Mouse (Mus musculus): ENCODE data around the gene Gm17409. TPM values are rescaled to one million over a fixed set of nuclear protein-coding genes. Genes with fewer than 3 reads are reported as not detected.

The Gm17409 gene
- not detected in 2 replicates for polyA plus RNA-seq (2016; fragmentation: Nextera tagmentation; extraction: Ambion mirVana)

DNA sequence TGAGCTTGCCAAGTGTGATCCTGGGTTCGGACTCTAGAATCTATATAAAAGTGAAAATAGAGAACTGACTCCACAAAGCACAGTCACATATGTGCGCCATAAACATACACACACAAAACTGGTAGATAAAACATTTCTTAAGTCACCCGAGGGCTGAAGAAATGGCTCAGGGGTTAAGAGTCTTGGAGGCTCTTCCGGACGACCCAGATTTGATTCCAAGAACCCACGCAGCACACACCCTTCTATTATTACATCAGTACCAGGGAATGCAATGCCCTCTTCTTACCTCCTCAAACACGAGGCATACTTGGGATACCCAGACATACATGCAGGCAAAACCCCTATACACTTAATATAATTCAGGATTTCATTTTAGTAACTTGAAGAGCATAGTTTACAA, at the start of gene Gm17409:
Gene Gm17409 (plus strand): TSS at position 301 of the 400 bp plus-strand sequence.
- no peak within 1 kb of the TSS for H3K27ac ChIP-seq (replicated peaks)
- no peak for DNase-seq (ENCODE audit: low spot score)
- H3K9me3 ChIP-seq (replicated peaks) = peaks cover 6% of the 10 kb centered on the region; the same call in 1 of the 2 replicates
- H3K27me3 ChIP-seq (ENCODE audit: low read depth, poor library complexity, severe bottlenecking) = no peaks in the 10 kb centered on the region
- no peaks in the 10 kb centered on the region for H3K4me1 ChIP-seq
- H3K4me3 ChIP-seq = no peak within 1 kb of the TSS
- WGBS = 96% methylated on average over 7 of the region's 7 CpGs
- H3K36me3 ChIP-seq = peaks cover 65% of the 10 kb centered on the region

- H3K9me3 ChIP-seq (replicated peaks) = no peaks in the 10 kb centered on the region
- no peak for DNase-seq (ENCODE audit: low spot score)
- H3K4me1 ChIP-seq = no peaks in the 10 kb centered on the region
- no peak overlapping the region for H3K27ac ChIP-seq (replicated peaks)
- H3K36me3 ChIP-seq = no peaks in the 10 kb centered on the region
- no peak overlapping the region for H3K4me3 ChIP-seq
- 88% methylated on average over 5 of the region's 5 CpGs for WGBS
- H3K27me3 ChIP-seq (ENCODE audit: low read depth, poor library complexity, severe bottlenecking) = no peaks in the 10 kb centered on the region
Observed at GRCm38 (mm10) chr2:58423319-58423718, 46.6 kb upstream of the Gm17409 start.

GRCm38 (mm10) chr2:58425436-58426004, 44.4 kb upstream of the Gm17409 start:
- H3K9me3 ChIP-seq (replicated peaks) = no peaks in the 10 kb centered on the region
- no peaks in the 10 kb centered on the region for H3K27me3 ChIP-seq (ENCODE audit: low read depth, poor library complexity, severe bottlenecking)
- no peak for DNase-seq (ENCODE audit: low spot score)
- H3K4me1 ChIP-seq = no peaks in the 10 kb centered on the region
- no peaks in the 10 kb centered on the region for H3K36me3 ChIP-seq
- no peak overlapping the region for H3K4me3 ChIP-seq
- H3K27ac ChIP-seq (replicated peaks) = no peak overlapping the region
- WGBS = 95% methylated on average over 13 of the region's 13 CpGs

- no peaks in the 10 kb centered on the region for H3K36me3 ChIP-seq
- 95% methylated on average over 7 of the region's 7 CpGs for WGBS
- no peak overlapping the region for H3K4me3 ChIP-seq
- H3K27ac ChIP-seq (replicated peaks) = no peak overlapping the region
- no peaks in the 10 kb centered on the region for H3K4me1 ChIP-seq
- H3K9me3 ChIP-seq (replicated peaks) = no peaks in the 10 kb centered on the region
- no peak for DNase-seq (ENCODE audit: low spot score)
- no peaks in the 10 kb centered on the region for H3K27me3 ChIP-seq (ENCODE audit: low read depth, poor library complexity, severe bottlenecking)
Observed at GRCm38 (mm10) chr2:58432211-58432610, 37.7 kb upstream of the Gm17409 start.

- Histone ChIP-seq H3K27ac (replicated peaks) (no peak overlapping the region), H3K4me3 (no peak overlapping the region), H3K9me3 (replicated peaks) (no peaks in the 10 kb centered on the region), H3K27me3 (ENCODE audit: low read depth, poor library complexity, severe bottlenecking) (no peaks in the 10 kb centered on the region), H3K36me3 (no peaks in the 10 kb centered on the region), H3K4me1 (no peaks in the 10 kb centered on the region)
- WGBS = 86% methylated on average over 2 of the region's 2 CpGs
- DNase-seq (ENCODE audit: low spot score) = no peak
Observed at GRCm38 (mm10) chr2:58433317-58433716, 36.6 kb upstream of the Gm17409 start.

DNA sequence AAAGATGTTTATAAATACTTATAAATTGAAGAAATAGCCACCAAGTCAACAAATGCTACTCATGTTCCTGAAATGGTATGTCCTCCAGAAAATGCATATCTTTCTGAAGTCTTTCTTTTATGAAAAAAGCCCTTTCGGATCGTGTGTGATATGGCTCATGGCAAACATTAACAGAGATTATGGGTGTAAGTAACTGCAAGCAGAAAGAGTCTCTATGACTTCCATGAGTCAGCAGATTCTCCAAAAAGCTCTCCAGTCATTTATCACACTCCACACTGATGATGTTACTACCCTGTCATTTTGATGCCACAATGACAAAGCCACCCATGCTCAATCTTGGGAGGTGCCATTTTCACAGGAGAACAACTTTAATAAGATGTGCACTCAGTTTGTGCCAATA, 35.5 kb upstream of the Gm17409 start:
- Histone ChIP-seq H3K27ac (replicated peaks) (no peak overlapping the region), H3K4me1 (no peaks in the 10 kb centered on the region), H3K9me3 (replicated peaks) (no peaks in the 10 kb centered on the region), H3K4me3 (no peak overlapping the region), H3K27me3 (ENCODE audit: low read depth, poor library complexity, severe bottlenecking) (no peaks in the 10 kb centered on the region), H3K36me3 (peaks cover 4% of the 10 kb centered on the region; the same call in 1 of the 2 replicates)
- DNase-seq (ENCODE audit: low spot score) = no peak
- WGBS = 88% methylated on average over 2 of the region's 2 CpGs

DNA sequence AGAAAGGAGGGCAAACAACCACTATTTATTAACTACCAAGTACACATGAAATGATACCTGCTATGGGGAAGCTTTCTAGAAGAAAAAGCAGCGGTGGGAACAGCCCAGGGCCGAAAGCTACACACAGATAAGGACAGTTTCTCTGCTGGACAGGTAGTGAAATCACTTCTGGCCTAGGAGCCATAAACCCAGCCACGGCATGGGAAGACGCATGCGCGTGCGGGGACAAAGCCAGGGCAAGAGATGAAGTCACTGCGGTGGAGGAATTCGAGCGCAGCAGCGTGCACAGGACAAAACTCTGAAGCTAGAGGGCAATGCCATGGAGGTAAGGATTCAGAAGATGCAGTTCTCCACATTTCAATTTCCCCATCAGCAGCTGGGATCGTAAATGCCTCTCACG, 34.4 kb upstream of the Gm17409 start:
- WGBS = 95% methylated on average over 13 of the region's 13 CpGs
- no peaks in the 10 kb centered on the region for H3K27me3 ChIP-seq (ENCODE audit: low read depth, poor library complexity, severe bottlenecking)
- H3K4me3 ChIP-seq = no peak overlapping the region
- H3K9me3 ChIP-seq (replicated peaks) = no peaks in the 10 kb centered on the region
- H3K4me1 ChIP-seq = no peaks in the 10 kb centered on the region
- H3K27ac ChIP-seq (replicated peaks) = no peak overlapping the region
- H3K36me3 ChIP-seq = peaks cover 4% of the 10 kb centered on the region; the same call in 1 of the 2 replicates
- no peak for DNase-seq (ENCODE audit: low spot score)

DNA sequence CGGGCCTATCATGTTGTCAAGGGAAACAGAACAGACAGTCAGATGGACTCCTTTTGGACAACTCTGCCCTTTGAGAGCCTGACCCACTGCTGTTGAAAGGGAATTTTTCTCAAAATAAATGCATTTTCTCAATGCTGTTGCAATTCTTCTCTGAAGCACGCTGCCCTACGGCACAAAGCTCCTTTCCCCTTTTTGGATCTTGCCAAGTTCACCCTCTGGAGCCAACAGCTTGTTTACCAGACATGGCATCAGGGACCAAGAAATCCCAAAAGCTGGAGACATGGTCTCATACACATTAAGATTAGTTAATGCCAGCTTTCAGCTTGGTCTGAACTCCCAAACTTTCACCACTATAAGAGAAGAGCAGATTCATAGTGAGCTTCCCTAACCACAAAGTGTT, 33.0 kb upstream of the Gm17409 start:
- no peak overlapping the region for H3K27ac ChIP-seq (replicated peaks)
- no peaks in the 10 kb centered on the region for H3K9me3 ChIP-seq (replicated peaks)
- no peaks in the 10 kb centered on the region for H3K27me3 ChIP-seq (ENCODE audit: low read depth, poor library complexity, severe bottlenecking)
- no peaks in the 10 kb centered on the region for H3K4me1 ChIP-seq
- no peak for DNase-seq (ENCODE audit: low spot score)
- H3K4me3 ChIP-seq = no peak overlapping the region
- peaks cover 4% of the 10 kb centered on the region; the same call in 1 of the 2 replicates for H3K36me3 ChIP-seq
- 89% methylated on average over 3 of the region's 3 CpGs for WGBS

- Histone ChIP-seq H3K4me3 (no peak overlapping the region), H3K27ac (replicated peaks) (no peak overlapping the region), H3K4me1 (no peaks in the 10 kb centered on the region), H3K36me3 (peaks cover 35% of the 10 kb centered on the region), H3K9me3 (replicated peaks) (no peaks in the 10 kb centered on the region), H3K27me3 (ENCODE audit: low read depth, poor library complexity, severe bottlenecking) (no peaks in the 10 kb centered on the region)
- no peak for DNase-seq (ENCODE audit: low spot score)
- 80% methylated on average over 4 of the region's 4 CpGs for WGBS
Observed at GRCm38 (mm10) chr2:58443163-58443562, 26.8 kb upstream of the Gm17409 start.

GRCm38 (mm10) chr2:58447001-58447400, 22.9 kb upstream of the Gm17409 start:
- H3K27ac ChIP-seq (replicated peaks) = no peak overlapping the region
- H3K4me1 ChIP-seq = no peaks in the 10 kb centered on the region
- WGBS = 95% methylated on average over 15 of the region's 15 CpGs
- peaks cover 38% of the 10 kb centered on the region for H3K36me3 ChIP-seq
- no peaks in the 10 kb centered on the region for H3K9me3 ChIP-seq (replicated peaks)
- no peaks in the 10 kb centered on the region for H3K27me3 ChIP-seq (ENCODE audit: low read depth, poor library complexity, severe bottlenecking)
- no peak for DNase-seq (ENCODE audit: low spot score)
- no peak overlapping the region for H3K4me3 ChIP-seq

GRCm38 (mm10) chr2:58454095-58454865, 15.6 kb upstream of the Gm17409 start:
- H3K9me3 ChIP-seq (replicated peaks) = no peaks in the 10 kb centered on the region
- peaks cover 48% of the 10 kb centered on the region for H3K36me3 ChIP-seq
- no peak for DNase-seq (ENCODE audit: low spot score)
- WGBS = 90% methylated on average over 16 of the region's 16 CpGs
- no peak overlapping the region for H3K4me3 ChIP-seq
- H3K27ac ChIP-seq (replicated peaks) = no peak overlapping the region
- no peaks in the 10 kb centered on the region for H3K27me3 ChIP-seq (ENCODE audit: low read depth, poor library complexity, severe bottlenecking)
- no peaks in the 10 kb centered on the region for H3K4me1 ChIP-seq

GRCm38 (mm10) chr2:58456843-58457487, 13.0 kb upstream of the Gm17409 start:
- Histone ChIP-seq H3K36me3 (peaks cover 64% of the 10 kb centered on the region), H3K4me1 (no peaks in the 10 kb centered on the region), H3K27ac (replicated peaks) (no peak overlapping the region), H3K4me3 (no peak overlapping the region), H3K9me3 (replicated peaks) (no peaks in the 10 kb centered on the region), H3K27me3 (ENCODE audit: low read depth, poor library complexity, severe bottlenecking) (no peaks in the 10 kb centered on the region)
- DNase-seq (ENCODE audit: low spot score) = no peak
- WGBS = 93% methylated on average over 8 of the region's 8 CpGs

GRCm38 (mm10) chr2:58457488-58457865, 12.4 kb upstream of the Gm17409 start:
- 95% methylated on average over 5 of the region's 5 CpGs for WGBS
- Histone ChIP-seq H3K9me3 (replicated peaks) (no peaks in the 10 kb centered on the region), H3K4me3 (no peak overlapping the region), H3K36me3 (peaks cover 69% of the 10 kb centered on the region), H3K27ac (replicated peaks) (no peak overlapping the region), H3K4me1 (no peaks in the 10 kb centered on the region), H3K27me3 (ENCODE audit: low read depth, poor library complexity, severe bottlenecking) (no peaks in the 10 kb centered on the region)
- DNase-seq (ENCODE audit: low spot score) = no peak
